Comparison of ENCODE assay signal across 20 mouse cellular contexts in the genomic region with DNA sequence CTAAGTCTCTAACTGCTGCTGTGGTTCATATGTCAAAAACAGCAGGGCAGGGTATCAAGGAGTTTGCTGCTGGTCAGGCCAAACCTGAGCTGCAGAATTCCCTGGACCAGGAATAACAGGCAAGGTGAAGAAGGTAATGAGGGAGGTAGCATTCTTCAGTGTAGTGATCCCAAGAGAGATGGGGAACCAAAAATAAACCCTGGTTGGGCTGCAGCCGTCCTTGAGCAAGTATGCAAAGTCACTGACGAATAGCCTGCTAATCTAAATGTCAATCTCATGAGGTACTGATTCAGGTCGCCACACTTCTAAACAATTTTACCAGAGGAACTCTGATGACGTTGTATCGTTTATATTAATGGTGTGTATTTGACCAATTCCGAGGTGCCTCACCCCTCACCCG.
A peak's percentile ranks its signal among the peaks of the same experiment; 100 is the strongest.
DNase-seq lines count a peak whose midpoint lies in the region; ATAC-seq and TF ChIP-seq lines count a peak whose summit lies in the region.
"Had no signal": no experiment of that assay in that cellular context is flagged by ENCODE, and none has a peak within 500 bp of the region (broad histone marks: within the 10 kb centered on the region; RNA-seq: fewer than 3 reads in every experiment).

No protein-coding gene starts in this region.

- H3K4me1 ChIP-seq in heart, embryonic 11.5 days (ENCODE audit: control insufficient read depth, insufficient read depth, low read length), result no peaks in the 10 kb centered on the region; the same call in 1 of the 2 replicates
- H3K4me1 ChIP-seq in kidney, adult 2 months (ENCODE audit: control insufficient read depth, insufficient read depth, low read length), result peaks cover 6% of the 10 kb centered on the region; the same call in 1 of the 2 replicates
- 0 out of 2 replicates have a peak, but pooled peaks cover 2% of the 10 kb centered on the region for H3K4me1 ChIP-seq in kidney, embryonic 15.5 days
- H3K4me1 ChIP-seq: hindbrain, embryonic 12.5 days; hindbrain, embryonic 15.5 days had no signal

- H3K27me3 ChIP-seq in heart, embryonic 11.5 days (ENCODE audit: control insufficient read depth, insufficient read depth, low read length), result no peaks in the 10 kb centered on the region
- H3K27me3 ChIP-seq in kidney, adult 2 months (replicated peaks; ENCODE audit: control insufficient read depth, insufficient read depth, low read length), result no peaks in the 10 kb centered on the region
- no peaks in the 10 kb centered on the region for H3K27me3 ChIP-seq in kidney, embryonic 15.5 days
- H3K27me3 ChIP-seq: hindbrain, embryonic 12.5 days; hindbrain, embryonic 15.5 days had no signal

- H3K4me2 ChIP-seq in heart, embryonic 11.5 days, result no peak overlapping the region
- no peak overlapping the region for H3K4me2 ChIP-seq in kidney, embryonic 15.5 days
- H3K4me2 ChIP-seq: hindbrain, embryonic 12.5 days; hindbrain, embryonic 15.5 days had no signal

- peak; percentile 33 for DNase-seq in heart, adult 11 months
- peak; percentile 72 for DNase-seq in kidney, adult 2 months
- peak; percentile 43 for DNase-seq in kidney, postnatal 14 days
- DNase-seq in frontal cortex, postnatal 36 days (ENCODE audit: low spot score in 2 of 2), result no peak
- no peak for DNase-seq in ovary, postnatal 36 days (ENCODE audit: low spot score)
- DNase-seq: adrenal gland, adult 8-10 months; adrenal gland, postnatal 25 days; cerebellum, adult 11-12 months; cerebellum, adult 8-10 months; cerebellum, postnatal 10 days; forebrain, postnatal 0 days; gastrocnemius, postnatal 25 days; heart, adult 2 months had no signal

- 57% methylated on average over 7 of the region's 7 CpGs for WGBS in heart, embryonic 11.5 days (ENCODE audit: insufficient replicate concordance)
- 61% methylated on average over 7 of the region's 7 CpGs for WGBS in kidney, adult 2 months
- 52% methylated on average over 7 of the region's 7 CpGs for WGBS in kidney, embryonic 15.5 days

- H3K9ac ChIP-seq in heart, embryonic 11.5 days (ENCODE audit: low read depth, low read length), result no peak overlapping the region
- H3K9ac ChIP-seq in kidney, embryonic 15.5 days, result no peak overlapping the region
- H3K9ac ChIP-seq: forebrain, postnatal 0 days; hindbrain, embryonic 12.5 days; hindbrain, embryonic 15.5 days had no signal

- no peak for ATAC-seq in heart, embryonic 11.5 days (replicated peaks; ENCODE audit: insufficient number of reproducible peaks, low FRiP score, low TSS enrichment)
- no peak for ATAC-seq in kidney, embryonic 15.5 days (replicated peaks; ENCODE audit: low FRiP score)
- ATAC-seq: activated CD4-positive, CD25-positive, alpha-beta regulatory T cell, adult 4 months; forebrain, embryonic 14.5 days; forebrain, postnatal 0 days had no signal

- no peak overlapping the region for H3K4me3 ChIP-seq in heart, embryonic 11.5 days (ENCODE audit: low read depth, low read length)
- no peak overlapping the region for H3K4me3 ChIP-seq in kidney, adult 2 months (ENCODE audit: insufficient read depth, low read depth, low read length)
- no peak overlapping the region for H3K4me3 ChIP-seq in kidney, embryonic 15.5 days (replicated peaks)
- H3K4me3 ChIP-seq: heart, adult 2 months; heart, embryonic 10.5 days; hindbrain, embryonic 12.5 days; hindbrain, embryonic 15.5 days had no signal

- H3K9me3 ChIP-seq in heart, embryonic 11.5 days (replicated peaks; ENCODE audit: control insufficient read depth, low read length), result no peaks in the 10 kb centered on the region
- no peaks in the 10 kb centered on the region for H3K9me3 ChIP-seq in kidney, embryonic 15.5 days (replicated peaks)
- H3K9me3 ChIP-seq: heart, embryonic 10.5 days; hindbrain, embryonic 12.5 days; hindbrain, embryonic 15.5 days had no signal

- TF ChIP-seq POLR2A in kidney, adult 2 months (IDR thresholded peaks at IDR 0.05; ENCODE audit: low read depth, low read length), result no peak

- no peak for TF ChIP-seq CTCF in kidney, adult 2 months (conservative IDR thresholded peaks at IDR 0.05; ENCODE audit: insufficient read depth, insufficient read length, low read depth, low read length)

- no peak overlapping the region for H3K27ac ChIP-seq in heart, embryonic 11.5 days (ENCODE audit: low read depth, low read length)
- H3K27ac ChIP-seq in kidney, adult 2 months (ENCODE audit: insufficient read depth, low read depth, low read length), result peak overlapping the region; percentile 68
- no peak overlapping the region for H3K27ac ChIP-seq in kidney, embryonic 15.5 days
- H3K27ac ChIP-seq: heart, adult 2 months; heart, embryonic 10.5 days; hindbrain, embryonic 12.5 days; hindbrain, embryonic 15.5 days had no signal

- no peaks in the 10 kb centered on the region for H3K36me3 ChIP-seq in heart, embryonic 11.5 days (ENCODE audit: control insufficient read depth, insufficient read depth, low read length)
- H3K36me3 ChIP-seq in kidney, adult 2 months (ENCODE audit: control insufficient read depth, insufficient read depth, low read length), result no peaks in the 10 kb centered on the region
- no peaks in the 10 kb centered on the region for H3K36me3 ChIP-seq in kidney, embryonic 15.5 days
- H3K36me3 ChIP-seq: heart, embryonic 10.5 days; hindbrain, embryonic 12.5 days; hindbrain, embryonic 15.5 days had no signal

Comparison
In these comparisons a context has a peak if more than half of its experiments do, and no peak if none do; other contexts are left out.
1. DNase-seq: peak in heart, adult 11 months (single experiment), kidney, adult 2 months (single experiment) and kidney, postnatal 14 days (single experiment); none in frontal cortex, postnatal 36 days (0 of 2) and ovary, postnatal 36 days (single experiment).